Mouse (Mus musculus) erythroblast, embryonic 14.5 days (primary cell): ENCODE measurements at regions not wholly inside any gene's neighbourhood (a gene's known extent, or its start where the extent isn't known, plus 50 kb on each side); places are given as distances from the start of the nearest gene placed in this dataset.

ENCODE experiments used
- GATA1 ChIP-seq: IDR thresholded peaks from 2 replicates; pipeline ENCODE4 v1.6.1; 2012; ENCODE audit warnings: low read length, inconsistent platforms, mixed read lengths
- TAL1 ChIP-seq: IDR thresholded peaks from 3 replicates; pipeline ENCODE4 v1.6.1; 2012; ENCODE audit warnings: low read length, inconsistent platforms, mixed read lengths

- TF ChIP-seq TAL1: no peak
- no peak for TF ChIP-seq GATA1
Observed at GRCm38 (mm10) chr1:55919516-55919915, 513.8 kb downstream of the Plcl1 start.
